Mouse (Mus musculus) embryonic facial prominence, embryonic 13.5 days (tissue): ENCODE results near the gene Slc9a6. TPM values are rescaled to one million over a fixed set of nuclear protein-coding genes. Genes with fewer than 3 reads are reported as not detected.

Experiments
- ATAC-seq: fragments of 200-750 bp; cut with Nextera tagmentation; 2 replicates; pipeline ENCODE4 v1.8.0; 2017; ENCODE audit warnings: low read depth; ENCODE audit not compliant: insufficient number of reproducible peaks, insufficient read depth, low FRiP score, low TSS enrichment
- H3K27ac ChIP-seq: fragments of 300-500 bp; sonication (generic); 2 replicates; pipeline ENCODE4 v1.5.1; 2015; ENCODE audit warnings: moderate library complexity, mild to moderate bottlenecking, inconsistent platforms
- H3K27me3 ChIP-seq: fragments of 300-500 bp; sonication (generic); 2 replicates; pipeline ENCODE4 v1.6.1; 2015; ENCODE audit warnings: mild to moderate bottlenecking, inconsistent platforms
- H3K36me3 ChIP-seq: fragments of 300-500 bp; sonication (generic); 2 replicates; pipeline ENCODE4 v1.6.1; 2015; ENCODE audit warnings: mild to moderate bottlenecking, inconsistent platforms
- H3K4me1 ChIP-seq: fragments of 300-500 bp; sonication (generic); 2 replicates; pipeline ENCODE4 v1.6.1; 2015; ENCODE audit warnings: inconsistent platforms
- H3K4me2 ChIP-seq: fragments of 300-500 bp; sonication (generic); 2 replicates; pipeline ENCODE4 v1.6.1; 2015; ENCODE audit warnings: moderate library complexity, mild to moderate bottlenecking, inconsistent platforms
- H3K4me3 ChIP-seq: fragments of 300-500 bp; sonication (generic); 2 replicates; pipeline ENCODE4 v1.5.1; 2015; ENCODE audit warnings: mild to moderate bottlenecking, inconsistent platforms
- H3K9ac ChIP-seq: fragments of 300-500 bp; sonication (generic); 2 replicates; pipeline ENCODE4 v1.6.1; 2015; ENCODE audit warnings: mild to moderate bottlenecking, inconsistent platforms
- H3K9me3 ChIP-seq: fragments of 300-500 bp; sonication (generic); 2 replicates; pipeline ENCODE4 v1.6.1; 2016; ENCODE audit warnings: inconsistent platforms
- whole genome bisulfite sequencing: fragments of 180-500 bp; shearing (Covaris S2); methylation state at CpG from one replicate; pipeline ENCODE4 v1.1.7; 2015; ENCODE audit warnings: mixed read lengths; 5-methylcytosine and 5-hydroxymethylcytosine counted together
- polyA plus RNA-seq: library from polyadenylated mRNA; unstranded; fragments of >200 nt; fragmentation: Nextera tagmentation; extraction: Ambion mirVana; gene quantifications from 2 replicates; pipeline ENCODE4 v1.2.1, GENCODE M21; 2015

The Slc9a6 gene
- polyA plus RNA-seq: 13.6 and 15.6 TPM in 2 replicates

GRCm38 (mm10) chrX:56609623-56610317, at the start of gene Slc9a6:
Gene Slc9a6 (plus strand): TSS chrX:56609757.
- H3K27ac ChIP-seq: peak within 1 kb of the TSS; percentile 75
- H3K4me1 ChIP-seq: 0 out of 2 replicates have a peak, but pooled peaks cover 9% of the 10 kb centered on the region
- H3K4me2 ChIP-seq: peak within 1 kb of the TSS; percentile 62
- H3K9ac ChIP-seq: peak within 1 kb of the TSS; percentile 80
- H3K36me3 ChIP-seq: no peaks in the 10 kb centered on the region
- WGBS: 25% methylated on average over 50 of the region's 50 CpGs
- H3K9me3 ChIP-seq: no peaks in the 10 kb centered on the region
- ATAC-seq: peak; percentile 92
- H3K4me3 ChIP-seq: peak within 1 kb of the TSS; percentile 56
- H3K27me3 ChIP-seq: no peaks in the 10 kb centered on the region

- H3K27ac ChIP-seq: no peak overlapping the region
- H3K27me3 ChIP-seq: no peaks in the 10 kb centered on the region
- WGBS: 25% methylated on average over 6 of the region's 6 CpGs
- H3K9me3 ChIP-seq: no peaks in the 10 kb centered on the region
- H3K4me2 ChIP-seq: no peak overlapping the region
- ATAC-seq: no peak
- no peaks in the 10 kb centered on the region for H3K36me3 ChIP-seq
- H3K4me1 ChIP-seq: no peaks in the 10 kb centered on the region
- H3K4me3 ChIP-seq: no peak overlapping the region
- H3K9ac ChIP-seq: no peak overlapping the region
Measured at GRCm38 (mm10) chrX:56572465-56572864, 37.1 kb upstream of the Slc9a6 start.

GRCm38 (mm10) chrX:56578200-56578599, 31.4 kb upstream of the Slc9a6 start:
- no peaks in the 10 kb centered on the region for H3K4me1 ChIP-seq
- WGBS: 74% methylated on average over 2 of the region's 2 CpGs
- H3K9me3 ChIP-seq: no peaks in the 10 kb centered on the region
- no peak overlapping the region for H3K27ac ChIP-seq
- H3K4me2 ChIP-seq: no peak overlapping the region
- no peaks in the 10 kb centered on the region for H3K27me3 ChIP-seq
- H3K4me3 ChIP-seq: no peak overlapping the region
- ATAC-seq: no peak
- no peaks in the 10 kb centered on the region for H3K36me3 ChIP-seq
- H3K9ac ChIP-seq: no peak overlapping the region

- H3K27ac ChIP-seq: 0 out of 2 replicates have a peak overlapping the region, but pooled peaks have one; percentile 51
- H3K4me1 ChIP-seq: no peaks in the 10 kb centered on the region
- ATAC-seq: peak; percentile 71
- peak overlapping the region; percentile 64 for H3K4me3 ChIP-seq
- H3K4me2 ChIP-seq: peak overlapping the region; percentile 60
- H3K27me3 ChIP-seq: no peaks in the 10 kb centered on the region
- H3K9ac ChIP-seq: peak overlapping the region; percentile 84
- no peaks in the 10 kb centered on the region for H3K9me3 ChIP-seq
- no peaks in the 10 kb centered on the region for H3K36me3 ChIP-seq
- 19% methylated on average over 25 of the region's 25 CpGs for WGBS
Measured at GRCm38 (mm10) chrX:56597219-56597886, 12.2 kb upstream of the Slc9a6 start.

GRCm38 (mm10) chrX:56597887-56598640, 11.5 kb upstream of the Slc9a6 start, which contains the start of gene Mmgt1:
Gene Mmgt1 (minus strand): TSS chrX:56598069.
- no peaks in the 10 kb centered on the region for H3K27me3 ChIP-seq
- H3K4me1 ChIP-seq: no peaks in the 10 kb centered on the region
- H3K4me3 ChIP-seq: peak within 1 kb of the TSS; percentile 64
- no peaks in the 10 kb centered on the region for H3K9me3 ChIP-seq
- 0 out of 2 replicates have a peak within 1 kb of the TSS, but pooled peaks have one; percentile 51 for H3K27ac ChIP-seq
- peak within 1 kb of the TSS; percentile 60 for H3K4me2 ChIP-seq
- ATAC-seq: peak; percentile 98
- 23% methylated on average over 44 of the region's 44 CpGs for WGBS
- H3K36me3 ChIP-seq: no peaks in the 10 kb centered on the region
- peak within 1 kb of the TSS; percentile 84 for H3K9ac ChIP-seq

- Histone ChIP-seq H3K4me2 (no peak overlapping the region), H3K27me3 (no peaks in the 10 kb centered on the region), H3K36me3 (no peaks in the 10 kb centered on the region), H3K4me3 (no peak overlapping the region), H3K27ac (no peak overlapping the region), H3K9ac (no peak overlapping the region), H3K9me3 (no peaks in the 10 kb centered on the region), H3K4me1 (0 out of 2 replicates have a peak, but pooled peaks cover 9% of the 10 kb centered on the region)
- no peak for ATAC-seq
- WGBS: 55% methylated on average over 2 of the region's 2 CpGs
Measured at GRCm38 (mm10) chrX:56606536-56606935, 3.0 kb upstream of the Slc9a6 start.

GRCm38 (mm10) chrX:56607032-56607710, 2.4 kb upstream of the Slc9a6 start:
- ATAC-seq: no peak
- H3K27ac ChIP-seq: no peak overlapping the region
- H3K36me3 ChIP-seq: no peaks in the 10 kb centered on the region
- no peak overlapping the region for H3K9ac ChIP-seq
- no peak overlapping the region for H3K4me2 ChIP-seq
- no peaks in the 10 kb centered on the region for H3K9me3 ChIP-seq
- 0 out of 2 replicates have a peak, but pooled peaks cover 9% of the 10 kb centered on the region for H3K4me1 ChIP-seq
- H3K27me3 ChIP-seq: no peaks in the 10 kb centered on the region
- WGBS: 76% methylated on average over 7 of the region's 7 CpGs
- H3K4me3 ChIP-seq: no peak overlapping the region

- H3K4me3 ChIP-seq: peak overlapping the region; percentile 56
- H3K4me1 ChIP-seq: 0 out of 2 replicates have a peak, but pooled peaks cover 9% of the 10 kb centered on the region
- H3K27me3 ChIP-seq: no peaks in the 10 kb centered on the region
- peak overlapping the region; percentile 58; the same call in 1 of the 2 replicates for H3K9ac ChIP-seq
- H3K4me2 ChIP-seq: peak overlapping the region; percentile 52
- H3K36me3 ChIP-seq: no peaks in the 10 kb centered on the region
- no peaks in the 10 kb centered on the region for H3K9me3 ChIP-seq
- WGBS: 26% methylated on average over 7 of the region's 7 CpGs
- H3K27ac ChIP-seq: no peak overlapping the region
- no peak for ATAC-seq
Measured at GRCm38 (mm10) chrX:56609285-56609622, 303 bp upstream of the Slc9a6 start.

GRCm38 (mm10) chrX:56610318-56610694, 749 bp downstream of the Slc9a6 start:
- Histone ChIP-seq H3K4me1 (0 out of 2 replicates have a peak, but pooled peaks cover 9% of the 10 kb centered on the region), H3K27me3 (no peaks in the 10 kb centered on the region), H3K4me3 (peak overlapping the region; percentile 56), H3K4me2 (peak overlapping the region; percentile 62), H3K9ac (peak overlapping the region; percentile 80), H3K9me3 (no peaks in the 10 kb centered on the region), H3K36me3 (no peaks in the 10 kb centered on the region), H3K27ac (peak overlapping the region; percentile 75)
- ATAC-seq: no peak
- WGBS: 24% methylated on average over 13 of the region's 13 CpGs

GRCm38 (mm10) chrX:56615236-56615635, 5.7 kb downstream of the Slc9a6 start:
- H3K4me3 ChIP-seq: no peak overlapping the region
- H3K27me3 ChIP-seq: no peaks in the 10 kb centered on the region
- H3K9me3 ChIP-seq: no peaks in the 10 kb centered on the region
- H3K9ac ChIP-seq: no peak overlapping the region
- no peaks in the 10 kb centered on the region for H3K36me3 ChIP-seq
- H3K4me1 ChIP-seq: 0 out of 2 replicates have a peak, but pooled peaks cover 9% of the 10 kb centered on the region
- no peak overlapping the region for H3K4me2 ChIP-seq
- ATAC-seq: no peak
- H3K27ac ChIP-seq: no peak overlapping the region
- WGBS: 81% methylated on average over 2 of the region's 2 CpGs

GRCm38 (mm10) chrX:56636185-56636584, 26.6 kb downstream of the Slc9a6 start:
- Histone ChIP-seq H3K4me1 (no peaks in the 10 kb centered on the region), H3K9me3 (no peaks in the 10 kb centered on the region), H3K27ac (no peak overlapping the region), H3K36me3 (0 out of 2 replicates have a peak, but pooled peaks cover 4% of the 10 kb centered on the region), H3K4me2 (no peak overlapping the region), H3K27me3 (no peaks in the 10 kb centered on the region), H3K4me3 (no peak overlapping the region), H3K9ac (no peak overlapping the region)
- no peak for ATAC-seq
- 77% methylated on average over 5 of the region's 5 CpGs for WGBS
